Mouse (Mus musculus) 3134 (cell line): ENCODE data around the gene Ddx54.

Source experiments
- DNase-seq: peaks from one replicate; pipeline ENCODE4 v3.0.0-alpha.2; 2011; ENCODE audit warnings: low spot score; ENCODE audit not compliant: insufficient read length; ENCODE audit errors: extremely low read depth

Gene Ddx54

GRCm38 (mm10) chr5:120579898-120580626 lies 32.5 kb upstream of the Ddx54 start:
- no peak for DNase-seq

- peak; percentile 78 for DNase-seq
Measured at GRCm38 (mm10) chr5:120582002-120582401, 30.5 kb upstream of the Ddx54 start.

- no peak for DNase-seq
Measured at GRCm38 (mm10) chr5:120583511-120583910, 29.0 kb upstream of the Ddx54 start.

- DNase-seq = no peak
Measured at GRCm38 (mm10) chr5:120584968-120585367, 27.6 kb upstream of the Ddx54 start.

- no peak for DNase-seq
Measured at GRCm38 (mm10) chr5:120586741-120587615, 25.6 kb upstream of the Ddx54 start.

DNA sequence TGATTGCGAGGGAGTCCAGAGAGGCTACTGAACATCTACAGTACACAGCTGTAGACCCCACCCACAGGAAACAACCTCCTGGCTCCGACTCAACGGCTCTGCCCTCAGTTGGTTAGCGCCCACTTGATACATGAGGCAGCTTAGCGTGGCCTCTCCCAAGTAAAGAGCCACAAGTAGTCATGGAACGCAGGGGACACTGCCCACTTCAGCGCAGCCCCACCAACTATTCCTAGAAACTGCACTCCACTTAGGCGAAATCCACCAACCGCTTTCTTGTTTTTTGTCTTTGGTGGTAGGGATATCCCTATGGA lies 25.0 kb upstream of the Ddx54 start:
- peak; percentile 43 for DNase-seq

- peak; percentile 42 for DNase-seq
Measured at GRCm38 (mm10) chr5:120587940-120588568, 24.5 kb upstream of the Ddx54 start.

GRCm38 (mm10) chr5:120588569-120589094 lies 23.9 kb upstream of the Ddx54 start, which contains the start of the genes Tpcn1 and Iqcd:
Gene Tpcn1, minus strand, starts transcription at chr5:120588673.
Gene Iqcd, plus strand, starts transcription at chr5:120589016.
- peak; percentile 95 for DNase-seq

DNA sequence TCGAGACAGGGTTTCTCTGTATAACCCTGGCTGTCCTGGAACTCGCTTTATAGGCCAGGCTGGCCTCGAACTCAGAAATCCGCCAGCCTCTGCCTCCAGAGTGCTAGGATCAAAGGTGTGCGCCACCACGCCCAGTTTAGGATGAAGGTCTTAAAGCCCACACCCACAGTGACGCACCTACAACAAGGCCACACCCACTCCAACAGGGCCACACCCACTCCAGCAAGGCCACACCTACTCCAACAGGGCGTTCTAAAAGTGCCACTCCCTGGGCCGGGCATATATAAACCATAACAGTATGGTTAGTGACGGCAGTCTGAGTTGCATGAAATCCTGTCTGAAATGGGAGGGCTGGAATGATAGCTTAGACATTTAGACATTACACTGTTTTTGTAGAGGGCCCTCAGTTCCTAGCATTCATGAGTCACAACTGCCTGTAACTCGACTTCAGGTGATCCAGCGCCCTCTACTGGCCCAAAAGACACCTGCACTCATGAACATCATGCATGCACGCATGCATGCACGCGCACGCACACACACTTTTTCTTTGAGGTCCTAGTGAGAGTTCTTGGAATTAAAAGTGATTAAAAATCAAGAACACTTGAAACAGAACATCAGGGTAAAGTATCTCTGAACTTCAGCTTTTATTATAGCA lies 22.1 kb upstream of the Ddx54 start:
- DNase-seq = no peak

GRCm38 (mm10) chr5:120592141-120592540 lies 20.4 kb upstream of the Ddx54 start:
- no peak for DNase-seq

GRCm38 (mm10) chr5:120594485-120594884 lies 18.1 kb upstream of the Ddx54 start:
- DNase-seq = no peak

GRCm38 (mm10) chr5:120599625-120600024 lies 12.9 kb upstream of the Ddx54 start:
- no peak for DNase-seq

- no peak for DNase-seq
Measured at GRCm38 (mm10) chr5:120600946-120601668, 11.4 kb upstream of the Ddx54 start.

- DNase-seq = no peak
Measured at GRCm38 (mm10) chr5:120602210-120602609, 10.3 kb upstream of the Ddx54 start.

DNA sequence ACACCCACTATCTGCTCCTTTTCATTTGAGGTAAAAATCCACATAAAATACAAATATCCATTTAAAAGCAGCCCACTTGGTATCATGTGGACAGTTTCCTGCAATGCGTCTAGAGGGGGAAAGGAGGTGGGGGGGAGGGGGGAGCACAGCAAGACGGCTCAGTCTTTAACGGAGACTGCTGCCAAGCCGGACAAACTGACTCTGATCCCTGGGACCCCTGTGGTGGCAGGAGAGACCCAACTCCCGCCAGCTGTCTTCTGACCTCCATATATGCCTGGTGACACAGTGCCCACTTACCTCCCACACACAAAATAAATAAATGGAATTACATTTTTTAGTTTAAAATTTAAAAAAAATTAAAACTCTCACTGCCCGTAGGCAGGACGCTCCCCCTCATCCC lies 9.0 kb upstream of the Ddx54 start:
- DNase-seq = no peak

DNA sequence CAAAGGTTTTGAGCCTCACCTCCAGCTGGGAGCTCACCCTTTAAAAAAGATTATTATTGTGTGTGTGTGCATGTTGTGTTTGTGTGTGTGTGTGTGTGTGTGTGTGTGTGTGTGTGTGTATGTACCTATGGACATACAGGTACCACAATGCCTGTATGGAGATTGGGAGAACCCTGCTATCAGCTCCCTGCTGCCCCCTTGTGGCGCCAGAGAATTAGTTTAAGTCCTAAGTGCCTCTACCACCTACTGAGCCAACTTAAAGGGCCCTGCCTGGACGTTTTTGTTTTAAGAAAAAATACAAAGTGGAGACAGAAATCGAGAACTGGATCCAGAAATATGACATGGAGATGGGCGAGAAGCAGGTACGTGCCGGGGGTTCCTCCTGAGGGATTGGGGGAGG lies 7.7 kb upstream of the Ddx54 start:
- peak; percentile 46 for DNase-seq

- DNase-seq = peak; percentile 40
Measured at GRCm38 (mm10) chr5:120605241-120605661, 7.3 kb upstream of the Ddx54 start.

DNA sequence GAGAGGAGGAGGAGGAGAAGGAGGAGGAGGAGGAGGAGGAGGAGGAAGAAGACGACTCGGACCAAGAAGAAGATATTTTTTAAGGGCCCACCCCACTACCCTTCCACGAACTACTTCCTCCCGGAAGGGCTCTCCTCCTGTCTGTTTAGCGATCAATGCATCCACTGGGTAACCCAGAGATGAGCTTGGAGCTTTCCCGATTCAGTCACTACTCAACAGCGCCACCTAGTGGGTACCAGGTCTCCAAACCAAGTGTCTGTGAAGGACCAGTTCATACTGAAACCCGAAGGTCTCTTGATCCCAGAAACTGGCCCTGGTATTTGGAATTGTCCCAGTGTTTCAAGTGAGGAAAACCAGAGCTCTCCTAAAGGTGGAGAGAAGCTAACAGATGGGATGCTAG lies 6.9 kb upstream of the Ddx54 start:
- peak; percentile 50 for DNase-seq

GRCm38 (mm10) chr5:120606590-120607200 lies 5.8 kb upstream of the Ddx54 start:
- DNase-seq = no peak

DNA sequence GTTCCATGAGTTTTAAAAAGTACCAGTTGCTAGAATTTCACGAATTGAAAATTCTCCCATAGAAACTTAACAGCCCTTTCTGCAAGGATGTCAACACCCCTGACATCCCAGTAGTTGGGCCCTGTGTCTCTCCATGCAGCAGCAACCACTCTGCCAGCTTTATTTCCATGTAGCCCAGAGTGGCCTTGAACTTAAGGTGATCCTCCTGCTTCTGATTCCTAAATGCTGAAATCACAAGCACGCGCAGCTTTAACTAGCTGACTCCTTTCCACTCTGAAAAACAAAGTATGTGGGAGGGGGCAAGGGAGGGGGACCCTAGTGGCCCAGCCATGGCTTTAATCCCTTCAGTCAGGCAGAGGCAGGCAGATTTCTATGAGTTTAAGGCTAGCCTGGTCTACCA lies 5.2 kb upstream of the Ddx54 start:
- no peak for DNase-seq
